Mouse (Mus musculus) kidney, postnatal 14 days (tissue): ENCODE data around the gene Sirt4.
A peak's percentile ranks its signal among the peaks of the same experiment; 100 is the strongest.
"Not testable (repeated sequence)": the region's sequence is repeated elsewhere in the genome, so short reads cannot be mapped to it uniquely, and the experiment has no call there.

ENCODE experiments used
- DNase-seq: peaks from one replicate; pipeline ENCODE4 v3.0.0; 2022; ENCODE audit warnings: mixed read lengths

Sirt4 gene

DNA sequence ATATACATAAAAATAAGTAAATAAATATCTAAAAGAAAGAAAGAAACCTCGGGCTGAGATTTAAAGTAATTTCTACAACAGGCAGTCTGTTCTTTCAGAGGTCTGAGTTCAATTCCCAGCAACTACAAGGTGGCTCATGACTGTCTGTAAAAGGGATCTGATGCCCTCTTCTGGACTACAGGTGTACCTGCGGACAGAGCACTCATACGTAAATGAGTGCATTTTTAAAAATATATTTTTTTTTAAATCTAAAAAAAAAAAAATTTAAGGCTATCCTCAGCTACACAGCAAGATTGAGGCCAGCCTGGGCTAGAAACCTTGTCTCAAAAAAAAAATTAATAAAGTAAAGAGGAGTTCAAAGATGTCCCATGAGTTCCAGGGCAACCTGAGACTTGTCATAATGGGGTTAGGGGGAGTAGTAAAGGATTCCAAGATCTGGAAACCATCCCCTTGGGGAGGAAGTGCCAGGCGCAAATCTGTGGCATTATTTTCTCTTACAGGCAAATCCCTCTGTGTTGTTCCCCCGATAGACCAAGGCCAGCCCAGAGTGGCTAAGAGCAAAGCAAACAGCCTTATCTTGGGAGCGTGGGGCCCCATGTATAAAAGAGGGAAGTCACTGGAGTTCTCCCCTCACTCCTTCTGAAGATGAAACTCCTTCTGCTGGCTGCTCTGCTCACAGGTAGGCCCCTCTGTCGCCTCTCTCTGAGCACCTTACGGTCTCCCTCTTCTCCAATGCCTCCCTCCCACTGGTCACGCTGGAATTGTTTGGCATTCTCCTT is 18.7 kb downstream of the Sirt4 start, which contains the start of gene Pla2g1b:
TSS of gene Pla2g1b (plus strand) at position 621 of the 779 bp plus-strand sequence.
- no peak for DNase-seq

DNA sequence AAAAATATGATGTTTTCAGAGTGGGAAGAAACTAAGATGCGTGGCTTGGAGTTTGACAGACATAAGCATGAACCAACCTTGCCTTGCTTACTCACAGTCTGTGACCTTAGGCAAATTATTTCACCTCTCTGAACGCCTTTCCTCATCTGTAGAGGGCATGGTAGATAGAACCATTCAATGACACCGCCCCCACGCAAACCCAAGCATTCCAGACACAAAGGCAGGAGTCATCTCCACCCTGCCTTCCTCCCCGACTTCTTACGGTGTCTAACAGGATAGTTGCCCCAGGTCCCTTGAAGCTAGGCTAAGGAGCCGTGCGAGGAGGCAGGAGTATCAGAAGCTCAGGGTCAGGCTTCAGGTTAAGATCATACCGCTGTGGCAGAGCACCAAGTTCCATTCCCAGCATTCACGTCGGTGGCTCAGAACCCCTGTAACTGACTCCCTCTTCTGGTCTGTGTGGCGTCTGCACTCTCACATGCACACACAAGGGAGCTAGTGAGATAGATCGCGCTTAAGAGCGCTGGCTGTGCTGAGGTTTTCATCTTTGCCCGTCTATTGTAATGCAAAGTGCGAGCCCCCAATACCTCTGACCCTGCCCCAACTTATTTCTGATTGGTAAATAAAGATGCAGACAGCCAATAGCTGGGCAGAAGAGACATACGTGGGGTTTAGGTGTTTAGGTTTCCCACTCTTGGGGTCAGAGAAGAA is 20.0 kb downstream of the Sirt4 start:
- DNase-seq: no peak

DNA sequence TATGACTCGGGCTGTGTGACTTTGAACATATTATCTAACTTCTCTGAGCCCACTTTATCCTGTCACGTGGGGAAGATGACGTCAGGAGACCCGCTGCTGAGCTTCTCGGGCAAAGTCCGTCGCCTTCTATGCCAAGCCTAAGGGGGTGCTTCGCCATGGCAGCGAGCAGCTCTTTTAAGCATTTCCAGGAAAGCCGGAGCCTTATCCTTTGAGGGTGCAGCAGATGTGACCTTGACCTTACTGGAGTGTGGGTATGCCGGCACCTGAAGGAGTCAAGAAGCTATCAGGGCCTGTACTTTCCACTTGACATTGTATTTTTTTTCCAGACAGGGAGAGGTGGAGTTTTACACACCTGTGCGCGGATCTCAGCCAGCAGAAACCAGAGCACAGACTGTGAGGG is 25.6 kb downstream of the Sirt4 start:
- no peak for DNase-seq

DNA sequence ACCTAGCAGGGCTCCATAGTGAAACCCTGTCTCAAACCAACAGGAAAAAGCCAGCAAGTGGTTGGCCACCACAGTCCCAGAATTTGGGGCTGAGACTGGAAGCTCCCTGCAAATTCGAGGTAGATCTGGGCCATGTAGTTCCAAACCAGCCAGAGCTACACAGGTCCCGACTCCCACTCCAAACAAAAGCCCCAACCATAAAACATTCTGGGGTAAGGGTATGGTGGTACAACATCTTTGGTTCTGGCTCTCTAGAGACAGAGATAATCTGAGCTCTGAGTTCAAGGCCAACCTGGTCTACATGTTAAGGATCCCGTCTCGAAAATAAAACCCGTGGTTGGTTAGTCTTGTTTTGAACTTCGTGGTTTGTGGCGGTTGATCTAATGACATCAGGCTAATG is 28.7 kb downstream of the Sirt4 start:
- DNase-seq: no peak

DNA sequence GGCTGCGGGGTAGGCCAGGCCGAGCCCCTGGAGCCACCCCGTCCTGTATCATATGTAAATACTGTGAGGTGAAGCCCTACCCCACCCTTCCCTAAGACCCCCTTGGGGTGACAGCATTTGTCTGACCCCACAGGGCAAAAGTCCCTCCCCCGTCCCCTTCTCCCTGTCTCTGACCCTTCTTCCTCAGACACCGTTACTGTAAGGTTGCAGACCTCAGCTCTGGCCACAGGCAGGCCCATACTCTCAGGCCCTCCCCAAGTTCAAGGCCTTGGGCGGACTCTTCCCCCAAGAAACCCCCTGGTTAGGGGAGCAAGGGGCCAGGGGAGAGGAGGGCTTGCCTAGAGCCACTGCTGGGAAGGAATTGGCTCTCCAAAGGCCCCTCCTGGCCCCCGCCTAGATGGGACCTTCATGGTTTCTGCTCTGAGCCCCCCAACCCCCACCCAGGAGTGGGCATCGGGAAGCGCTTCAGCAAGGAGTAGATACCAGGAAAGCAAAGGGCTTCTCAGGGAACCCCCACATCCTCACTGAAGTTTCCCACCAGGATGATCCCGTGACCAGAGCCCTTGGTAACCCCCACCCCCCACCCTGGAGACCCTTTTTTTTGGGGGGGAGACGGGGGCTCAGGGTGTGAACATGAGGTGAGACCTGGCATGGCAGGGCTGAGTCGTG is 30.0 kb downstream of the Sirt4 start:
- DNase-seq: no peak

DNA sequence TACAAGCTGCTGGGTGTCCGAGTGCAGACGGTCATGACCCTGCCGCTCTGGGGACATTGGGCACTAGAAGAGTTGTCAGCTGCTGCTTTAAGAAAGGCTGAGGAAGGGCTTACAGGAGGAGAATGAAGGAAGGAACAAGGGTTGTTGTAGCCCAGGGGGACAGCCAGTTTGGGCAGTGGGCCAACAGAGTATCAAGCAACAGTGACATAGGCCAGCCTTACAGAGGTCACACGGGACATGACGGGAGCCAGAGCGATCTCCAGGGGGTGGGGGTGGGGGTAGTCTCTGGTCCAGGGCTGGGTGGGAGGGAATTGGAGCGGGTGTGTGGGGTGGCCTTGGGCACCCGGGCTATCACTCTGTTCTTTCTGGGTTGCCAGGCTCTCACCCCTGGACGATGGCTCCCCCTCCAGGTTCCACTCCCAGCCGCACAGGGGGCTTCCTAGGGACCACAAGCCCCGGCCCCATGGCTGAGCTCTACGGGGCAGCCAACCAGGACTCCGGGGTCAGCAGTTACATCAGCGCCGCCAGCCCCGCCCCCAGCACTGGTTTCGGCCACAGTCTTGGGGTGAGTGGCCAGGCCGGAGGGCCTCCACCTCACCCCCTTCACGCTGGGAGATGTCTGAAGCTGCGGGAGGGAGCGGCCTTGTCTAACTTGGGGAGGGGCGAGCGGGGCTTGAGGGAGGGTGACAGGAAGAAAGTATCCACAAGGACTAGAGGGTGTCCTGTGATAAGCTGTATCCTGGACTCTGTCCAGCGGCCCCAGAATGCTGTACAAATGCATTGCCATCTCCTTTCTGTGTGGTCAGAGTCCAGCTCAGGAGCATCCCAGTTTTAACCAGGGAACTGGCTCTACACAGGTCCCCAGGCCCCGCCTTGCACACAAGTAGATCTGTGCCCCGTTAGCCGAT is 33.9 kb downstream of the Sirt4 start:
- DNase-seq: no peak

DNA sequence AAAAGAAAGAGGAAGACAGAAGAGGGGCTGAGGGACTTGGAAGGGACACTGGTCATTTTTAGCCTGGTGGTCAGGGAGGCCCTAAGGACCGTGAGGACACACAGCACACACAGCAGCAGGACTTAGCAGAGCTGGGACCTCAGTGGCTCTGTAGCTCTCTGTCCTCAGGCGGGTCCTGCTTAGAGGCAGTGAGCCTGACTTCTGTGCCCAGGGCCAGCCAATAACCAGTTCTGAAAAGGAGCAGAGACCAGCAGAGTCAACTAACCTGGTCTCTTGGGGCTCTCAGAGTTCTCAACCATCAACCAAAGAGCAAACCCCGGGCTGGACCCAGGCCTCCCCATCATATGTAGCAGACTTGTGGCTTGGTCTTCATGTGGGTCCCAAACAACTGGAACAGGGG is 35.3 kb downstream of the Sirt4 start:
- no peak for DNase-seq

DNA sequence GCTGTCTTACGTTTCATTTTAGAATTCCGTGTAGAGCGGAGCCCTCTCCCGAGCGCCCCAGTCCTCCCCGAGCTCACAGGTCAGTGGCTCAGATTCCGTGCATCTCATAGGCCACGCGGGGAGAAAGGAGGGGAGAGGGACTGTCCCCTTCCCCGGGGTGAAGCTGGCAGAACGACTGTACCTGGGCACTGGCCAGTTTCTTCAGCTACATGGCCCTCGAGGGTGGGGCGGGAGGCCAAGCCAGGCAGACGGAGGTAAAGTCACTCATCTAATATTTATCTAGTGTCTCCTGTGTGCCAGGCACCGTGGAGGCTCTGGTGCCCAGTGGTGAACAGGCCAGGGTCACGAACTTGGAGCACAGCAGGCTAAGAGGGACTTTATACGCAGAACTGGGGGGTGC is 37.4 kb downstream of the Sirt4 start:
- DNase-seq: no peak

DNA sequence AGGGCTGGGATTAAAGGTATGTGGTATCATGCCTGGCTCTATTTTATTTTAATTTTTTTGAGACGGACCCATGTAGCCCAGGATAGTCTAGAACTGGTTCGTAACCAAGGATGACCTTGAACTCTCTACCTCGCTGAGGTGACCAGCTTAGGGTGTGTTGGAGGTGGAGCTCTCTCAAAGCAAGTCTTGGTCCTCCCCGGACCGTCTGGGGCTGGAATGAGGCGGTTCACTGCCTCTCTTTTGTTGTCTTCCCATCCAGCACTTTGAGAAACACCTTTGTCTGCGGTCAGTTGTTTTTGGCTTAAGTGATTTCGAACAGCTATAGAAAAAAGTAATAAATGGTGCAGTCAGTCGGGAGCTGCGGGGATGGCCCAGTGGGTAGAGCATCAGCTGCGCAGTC is 40.4 kb downstream of the Sirt4 start:
- no peak for DNase-seq

DNA sequence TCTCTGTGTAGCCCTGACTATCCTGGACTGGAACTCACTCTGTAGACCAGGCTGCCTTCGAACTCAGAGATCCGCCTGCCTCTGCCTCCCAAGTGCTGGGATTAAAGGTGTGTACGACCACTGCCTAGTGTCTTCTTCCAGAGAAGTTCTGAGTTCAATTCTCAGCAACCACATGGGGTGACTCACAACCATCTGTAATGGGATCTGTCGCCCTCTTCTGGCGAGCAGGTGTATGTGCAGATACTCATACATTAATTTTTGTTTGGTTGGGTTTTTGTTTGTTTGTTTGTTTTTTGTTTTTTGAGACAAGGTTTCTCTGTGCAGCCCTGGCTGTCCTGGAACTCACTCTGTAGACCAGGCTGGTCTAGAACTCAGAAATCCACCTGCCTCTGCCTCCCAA is 41.9 kb downstream of the Sirt4 start:
- not testable (repeated sequence) for DNase-seq

DNA sequence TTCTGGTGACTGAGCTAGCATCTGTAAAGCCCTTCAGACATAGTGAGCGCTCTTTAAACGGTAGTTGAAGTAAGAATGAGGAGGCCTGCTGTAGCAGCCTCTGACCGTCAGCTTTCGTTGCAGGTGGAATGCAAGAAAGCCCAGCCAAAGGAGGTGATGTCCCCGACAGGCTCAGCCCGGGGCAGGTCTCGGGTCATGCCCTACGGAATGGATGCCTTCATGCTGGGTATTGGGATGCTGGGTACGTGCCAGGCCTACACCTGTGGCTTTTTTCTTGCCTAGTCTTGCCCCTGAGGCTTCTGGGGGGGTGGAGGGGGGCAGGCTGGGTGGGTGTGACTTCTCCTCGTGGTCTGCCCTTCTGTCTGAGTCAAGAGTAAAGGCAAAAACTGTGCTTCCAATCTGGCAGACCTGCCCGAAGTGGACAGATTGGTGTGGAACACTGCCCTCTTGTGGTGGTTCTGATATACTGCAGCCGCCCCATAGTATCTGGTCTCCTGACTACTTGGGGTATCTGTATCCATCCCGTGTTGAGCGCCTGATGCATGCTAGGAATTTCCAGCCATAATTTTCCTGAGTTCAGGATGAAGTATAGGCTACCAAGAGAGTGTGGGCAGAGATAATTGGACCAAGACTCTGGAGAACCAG is 43.2 kb downstream of the Sirt4 start:
- peak; percentile 81 for DNase-seq

DNA sequence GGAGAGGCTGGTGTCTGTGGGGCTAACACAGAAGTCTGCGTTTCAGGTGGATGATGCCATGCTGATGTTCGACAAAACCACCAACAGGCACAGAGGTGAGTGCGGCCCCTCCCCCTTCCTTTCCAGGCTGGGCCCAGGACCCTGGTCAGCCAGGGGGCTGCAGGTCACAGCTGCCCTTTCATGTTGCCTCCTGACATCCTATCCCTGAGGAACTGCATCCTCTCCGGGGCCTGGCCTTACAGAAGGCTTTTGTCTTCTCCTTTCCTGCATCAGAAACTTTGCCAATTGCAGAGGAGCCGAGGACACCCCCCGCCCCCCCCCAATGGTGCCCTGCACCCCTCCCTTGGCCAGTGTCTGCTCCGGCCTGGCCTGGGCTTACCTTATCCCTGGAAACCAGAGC is 45.9 kb downstream of the Sirt4 start:
- no peak for DNase-seq

DNA sequence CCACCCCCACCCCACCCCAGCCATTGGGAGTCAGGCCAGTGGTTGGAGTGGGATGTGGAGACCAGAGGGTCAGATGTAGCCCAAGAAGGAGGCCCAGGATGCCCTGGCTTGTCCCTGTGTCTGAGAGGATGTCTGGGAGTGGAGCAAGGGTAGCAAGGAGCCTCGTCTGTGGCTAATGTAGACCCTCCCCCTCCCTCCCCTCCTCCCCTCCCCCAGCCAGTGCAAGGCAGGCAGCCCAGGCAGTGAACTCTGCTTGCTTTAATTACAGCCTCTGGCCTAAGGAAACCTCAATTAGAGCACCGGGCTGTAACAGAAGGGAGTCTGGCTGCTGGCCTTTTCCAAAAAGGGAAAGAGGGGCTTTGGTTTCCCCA is 46.6 kb downstream of the Sirt4 start:
- DNase-seq: no peak

DNA sequence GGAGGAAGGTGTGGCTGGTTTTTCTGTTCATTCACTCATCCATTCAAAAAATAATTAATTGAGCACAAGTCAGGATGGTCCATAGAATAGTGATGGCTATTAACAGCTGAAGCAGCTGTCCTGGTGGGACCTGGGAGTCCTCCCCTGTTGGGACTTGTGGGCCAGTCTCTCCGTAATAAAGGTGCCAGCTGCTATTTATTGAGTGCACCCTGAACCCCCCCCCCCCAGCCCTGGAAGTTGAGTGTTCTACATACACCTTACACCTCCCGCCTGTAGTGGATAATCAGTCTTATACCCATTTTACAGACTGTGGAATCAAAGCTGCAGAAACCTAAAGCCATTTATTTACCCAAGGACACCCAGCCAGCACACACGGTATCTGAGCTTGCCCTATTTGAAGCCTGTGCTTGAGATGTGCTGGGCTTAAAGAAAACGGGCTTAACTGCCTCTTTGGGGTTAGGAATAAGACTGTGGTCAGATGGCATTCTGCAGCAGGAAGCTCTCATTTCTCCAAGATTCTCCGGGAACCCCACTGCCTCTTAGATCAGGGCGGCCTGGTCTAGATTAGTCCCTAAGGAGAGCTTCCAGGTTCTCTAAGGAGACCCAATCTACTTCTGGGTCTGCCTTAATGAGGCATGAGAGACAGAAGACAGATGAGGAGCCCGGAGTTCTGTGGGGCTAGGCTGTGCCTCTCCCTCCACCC is 47.1 kb downstream of the Sirt4 start:
- DNase-seq: no peak

DNA sequence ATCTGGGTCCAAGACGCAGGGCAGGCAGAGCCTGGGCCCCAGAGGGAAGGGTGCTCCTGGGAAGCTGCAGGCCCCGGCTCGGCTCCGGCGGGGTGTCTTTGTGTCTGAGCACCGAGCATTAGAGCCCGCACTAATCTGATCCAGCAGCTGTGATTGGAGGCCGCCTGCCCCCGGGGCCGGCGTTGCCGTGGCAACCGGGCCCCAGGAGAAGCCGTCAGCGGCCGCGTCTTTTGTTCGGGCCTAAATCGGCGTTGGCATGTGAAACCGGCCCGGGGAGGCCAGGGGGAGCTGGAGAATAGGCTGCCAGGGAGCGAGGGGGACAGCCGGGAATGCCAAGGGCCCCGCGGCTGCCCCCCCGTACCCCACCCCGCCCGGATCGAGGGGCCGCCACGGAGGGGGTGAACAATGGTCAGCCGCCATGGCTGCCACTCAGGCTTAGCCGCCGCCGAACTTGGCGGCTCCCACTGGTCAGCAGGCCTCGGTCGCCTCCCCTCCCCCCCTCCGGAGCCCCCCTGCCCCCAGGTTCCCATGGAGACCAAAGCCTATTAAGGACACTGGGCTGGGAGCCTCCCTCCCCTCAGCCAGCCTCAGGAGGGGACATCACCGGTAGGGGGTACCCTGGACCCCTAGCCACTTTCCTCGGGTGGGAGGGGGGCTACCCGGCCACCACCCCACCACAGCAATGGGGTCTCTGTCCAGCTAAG is 48.0 kb downstream of the Sirt4 start:
- peak; percentile 69 for DNase-seq

DNA sequence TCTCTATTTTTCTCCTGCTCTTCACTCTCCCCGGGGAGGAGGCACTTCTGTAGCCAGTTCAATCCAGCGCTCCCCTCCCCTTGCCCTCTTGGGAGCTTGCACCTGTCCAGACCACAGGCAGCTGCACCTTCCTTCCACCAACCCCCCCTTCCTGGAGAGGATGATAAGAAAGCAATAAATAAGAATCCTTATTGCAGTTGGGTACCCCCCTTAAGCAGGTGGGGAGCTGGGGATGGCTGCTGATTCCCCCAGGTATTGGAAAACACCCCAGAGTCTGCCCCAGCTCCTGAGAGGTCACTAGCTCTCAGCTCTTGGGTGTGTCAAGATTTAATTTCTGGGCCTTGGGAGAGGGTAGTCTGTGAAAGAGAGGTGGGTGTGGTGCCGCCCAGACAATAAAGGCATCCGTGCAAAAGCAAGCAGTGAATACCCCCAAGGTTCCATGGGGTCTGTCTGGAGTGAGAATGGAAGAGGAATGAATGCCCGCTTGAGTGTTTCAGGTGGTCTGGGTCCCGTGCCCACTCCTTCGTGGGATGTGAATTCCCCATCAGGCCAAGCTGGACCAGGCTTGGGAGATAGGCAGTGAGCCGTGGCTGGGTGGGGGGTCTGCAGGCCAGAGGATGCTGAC is 48.7 kb downstream of the Sirt4 start:
- DNase-seq: no peak

DNA sequence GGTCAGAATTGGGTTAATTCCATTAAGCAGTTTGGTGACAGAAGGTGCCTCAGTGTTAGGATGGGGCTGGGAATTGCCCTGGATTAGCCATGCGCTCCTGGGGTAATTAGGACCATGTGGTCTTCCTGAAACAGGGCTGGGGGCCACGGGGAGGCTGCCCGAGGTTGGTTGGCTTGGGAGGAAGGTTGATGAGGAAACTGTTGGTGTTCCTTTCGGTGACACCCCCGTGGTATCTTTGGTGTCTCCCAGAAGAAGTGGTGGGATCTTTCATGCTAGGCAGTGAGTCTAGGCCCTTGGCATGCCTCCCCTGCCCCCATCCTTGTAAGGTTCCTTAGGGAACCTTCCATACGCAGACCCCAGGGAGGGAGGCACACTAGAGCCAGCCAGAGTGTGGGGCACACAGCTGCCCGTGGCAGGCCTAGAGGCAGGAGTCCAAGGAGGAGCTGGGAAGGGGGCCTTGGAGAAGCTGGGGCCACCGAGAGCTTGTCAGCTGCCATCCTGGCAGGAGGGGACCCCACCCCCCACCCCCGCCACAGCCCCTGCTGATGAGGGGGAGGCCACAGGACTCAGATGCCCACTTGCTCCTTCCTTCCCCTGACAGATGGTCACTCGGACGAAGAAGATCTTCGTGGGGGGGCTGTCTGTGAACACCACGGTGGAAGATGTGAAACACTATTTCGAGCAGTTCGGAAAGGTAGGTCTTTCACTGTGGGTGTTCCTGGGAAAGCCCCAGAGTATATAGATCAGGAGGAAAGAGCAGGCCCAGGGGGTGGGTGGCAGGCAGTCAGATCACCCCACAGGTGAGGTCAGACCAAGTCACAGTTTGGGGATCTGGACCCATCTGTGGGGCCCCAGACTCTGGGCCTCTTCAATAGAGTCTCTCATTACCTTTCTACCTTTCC is 49.4 kb downstream of the Sirt4 start:
- no peak for DNase-seq

DNA sequence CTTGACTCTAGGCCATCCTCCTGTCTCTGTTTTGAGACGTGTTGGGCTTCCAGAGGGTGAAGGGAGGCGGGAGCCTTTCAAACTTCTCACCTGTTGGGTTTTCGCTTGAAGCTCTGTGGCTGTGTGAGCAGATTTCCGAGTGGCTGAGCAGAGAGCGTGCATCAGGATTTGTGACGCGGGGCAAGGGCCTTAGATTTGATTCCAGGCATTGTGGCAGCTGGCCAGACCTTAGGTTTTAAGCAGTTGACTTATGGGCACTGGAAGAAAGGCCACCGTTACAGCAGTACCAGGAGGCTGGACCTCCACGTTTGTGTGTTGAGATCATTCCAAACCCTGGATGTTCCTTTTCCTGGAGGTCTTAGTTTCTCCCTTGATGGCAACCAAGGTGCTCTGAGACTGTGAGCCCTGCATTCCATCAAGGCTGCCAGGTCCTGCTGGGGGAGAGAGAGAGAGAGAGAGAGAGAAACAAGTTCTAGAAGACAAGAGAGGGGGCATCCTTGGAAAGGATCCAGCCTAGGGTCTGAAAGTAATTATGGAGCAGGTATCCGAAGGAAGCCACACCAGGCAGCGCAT is 50.2 kb downstream of the Sirt4 start:
- no peak for DNase-seq

DNA sequence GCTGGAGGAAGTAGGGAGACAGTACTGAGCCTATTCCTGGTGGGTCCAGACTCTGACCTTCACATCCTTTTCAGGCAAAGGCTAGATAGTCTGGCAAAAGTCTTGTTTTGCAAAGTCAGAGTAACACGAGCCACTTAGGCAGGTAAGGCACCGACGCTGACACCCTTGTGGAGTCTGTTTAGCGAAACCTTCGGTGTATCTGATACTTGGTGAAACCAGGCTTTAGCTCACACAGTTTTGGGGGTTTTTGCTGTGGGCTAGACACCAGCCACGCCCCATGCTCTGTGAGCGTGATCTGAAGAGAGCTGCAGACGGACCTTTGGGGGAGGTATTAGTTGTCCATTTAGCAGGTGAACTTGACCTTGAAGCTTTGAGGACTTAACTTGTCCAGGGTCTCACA is 51.3 kb downstream of the Sirt4 start:
- no peak for DNase-seq
